In the genomic region with DNA sequence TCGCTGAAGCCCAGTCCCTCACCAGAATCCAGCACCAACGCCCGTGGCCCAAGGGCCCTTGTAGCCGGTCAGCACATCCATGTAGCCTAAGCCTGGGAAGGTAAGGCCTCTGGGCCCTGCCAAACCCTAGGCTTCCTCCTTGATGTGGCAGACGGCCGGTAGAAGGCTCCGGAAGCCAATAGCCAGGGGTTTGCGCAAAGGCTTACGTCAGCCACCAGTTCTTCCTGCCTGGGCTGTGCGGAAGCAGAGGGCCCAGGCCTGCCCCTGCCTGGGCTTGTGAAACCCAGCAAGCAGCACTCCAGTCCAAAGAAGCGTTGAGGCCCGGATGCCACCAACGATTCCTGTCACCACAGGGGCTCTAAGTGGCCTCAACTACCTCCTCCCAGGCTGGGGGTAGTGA, we compare ENCODE assay signal across 8 mouse cellular contexts. TPM values are rescaled to one million over a fixed set of nuclear protein-coding genes. Genes with fewer than 3 reads are reported as not detected.
DNase-seq lines count a peak whose midpoint lies in the region; ATAC-seq lines count a peak whose summit lies in the region.

No protein-coding gene starts in this region.

- H3K27me3 ChIP-seq in kidney, embryonic 16.5 days (ENCODE audit: insufficient read depth, low read length) = no peaks in the 10 kb centered on the region
- H3K27me3 ChIP-seq in liver, embryonic 13.5 days = no peaks in the 10 kb centered on the region
- H3K27me3 ChIP-seq in midbrain, embryonic 15.5 days (replicated peaks) = no peaks in the 10 kb centered on the region

- no peak overlapping the region for H3K4me3 ChIP-seq in kidney, embryonic 16.5 days (ENCODE audit: low read length)
- H3K4me3 ChIP-seq in brown adipose tissue, adult 24 weeks (ENCODE audit: insufficient read depth, low read depth, low read length) = peak overlapping the region; percentile 21
- peak overlapping the region; percentile 4 for H3K4me3 ChIP-seq in liver, embryonic 13.5 days (replicated peaks)
- no peak overlapping the region for H3K4me3 ChIP-seq in midbrain, embryonic 15.5 days

- H3K9ac ChIP-seq in kidney, embryonic 16.5 days (replicated peaks; ENCODE audit: low read length) = no peak overlapping the region
- H3K9ac ChIP-seq in liver, embryonic 13.5 days = peak overlapping the region; percentile 40
- H3K9ac ChIP-seq in midbrain, embryonic 15.5 days = no peak overlapping the region

- 84% methylated on average over 13 of the region's 13 CpGs for WGBS in kidney, embryonic 16.5 days
- 44% methylated on average over 13 of the region's 13 CpGs for WGBS in liver, embryonic 13.5 days (ENCODE audit: insufficient replicate concordance)
- 76% methylated on average over 13 of the region's 13 CpGs for WGBS in midbrain, embryonic 15.5 days

- H3K4me1 ChIP-seq in kidney, embryonic 16.5 days (ENCODE audit: insufficient read depth, low read length) = peaks cover 13% of the 10 kb centered on the region; the same call in 1 of the 2 replicates
- H3K4me1 ChIP-seq in brown adipose tissue, adult 24 weeks (ENCODE audit: control insufficient read depth, insufficient read depth, insufficient read length, low read length) = peaks cover 11% of the 10 kb centered on the region
- H3K4me1 ChIP-seq in liver, embryonic 13.5 days (replicated peaks) = peaks cover 73% of the 10 kb centered on the region
- peaks cover 63% of the 10 kb centered on the region for H3K4me1 ChIP-seq in midbrain, embryonic 15.5 days

- H3K27ac ChIP-seq in kidney, embryonic 16.5 days (ENCODE audit: low read length) = no peak overlapping the region
- H3K27ac ChIP-seq in brown adipose tissue, adult 24 weeks (replicated peaks; ENCODE audit: low read depth, low read length) = peak overlapping the region; percentile 76
- peak overlapping the region; percentile 53 for H3K27ac ChIP-seq in liver, embryonic 13.5 days
- no peak overlapping the region for H3K27ac ChIP-seq in midbrain, embryonic 15.5 days

- H3K9me3 ChIP-seq in kidney, embryonic 16.5 days (ENCODE audit: low read length) = no peaks in the 10 kb centered on the region
- no peaks in the 10 kb centered on the region for H3K9me3 ChIP-seq in liver, embryonic 13.5 days (replicated peaks)
- no peaks in the 10 kb centered on the region for H3K9me3 ChIP-seq in midbrain, embryonic 15.5 days

- no peak overlapping the region for H3K4me2 ChIP-seq in kidney, embryonic 16.5 days (replicated peaks; ENCODE audit: low read depth, low read length)
- H3K4me2 ChIP-seq in liver, embryonic 13.5 days = peak overlapping the region; percentile 49
- no peak overlapping the region for H3K4me2 ChIP-seq in midbrain, embryonic 15.5 days

- peak; percentile 39 for DNase-seq in kidney, adult 9 months
- DNase-seq in liver, embryonic 13.5 days = no peak
- peak; percentile 53 for DNase-seq in skeletal muscle tissue, adult 2 months (ENCODE audit: low read depth, low spot score)
- no peak for DNase-seq in gastrocnemius, adult 8-10 months (ENCODE audit: low spot score in 2 of 2)
- DNase-seq in gastrocnemius, postnatal 10 days = no peak

- no peak for ATAC-seq in kidney, embryonic 16.5 days (ENCODE audit: low FRiP score, low TSS enrichment)
- peak; percentile 66 for ATAC-seq in liver, embryonic 13.5 days (ENCODE audit: low read depth)
- no peak for ATAC-seq in midbrain, embryonic 15.5 days (replicated peaks)

- peaks cover 12% of the 10 kb centered on the region for H3K36me3 ChIP-seq in kidney, embryonic 16.5 days (ENCODE audit: insufficient read depth, low read length)
- H3K36me3 ChIP-seq in liver, embryonic 13.5 days = peaks cover 5% of the 10 kb centered on the region
- H3K36me3 ChIP-seq in midbrain, embryonic 15.5 days (replicated peaks) = no peaks in the 10 kb centered on the region

RNA-seq across cellular contexts. Expression of a gene that starts 22.9 kb away (rescaled TPM):
- polyA plus RNA-seq in kidney, embryonic 16.5 days (2015; fragmentation: Nextera tagmentation; extraction: Ambion mirVana) = 18.2 and 20.6 TPM in 2 replicates
- 10.6 and 13.2 TPM in 2 replicates for polyA plus RNA-seq in brown adipose tissue, adult 24 weeks (2012; ENCODE audit: insufficient read depth, insufficient read length, missing spikeins)
- polyA plus RNA-seq in liver, embryonic 13.5 days (2015; fragmentation: Nextera tagmentation; extraction: Ambion mirVana) = 2.4 and 2.5 TPM in 2 replicates
- 10 to 100 TPM; 26.0 to 42.3 (median 30.7) TPM for total RNA-seq in gastrocnemius, adult 8-10 months (2022)
- total RNA-seq in gastrocnemius, postnatal 10 days (2021) = 10 to 100 TPM; 44.8 to 64.7 TPM
- 36.3 and 38.6 TPM in 2 replicates for polyA plus RNA-seq in midbrain, embryonic 15.5 days (2015; fragmentation: Nextera tagmentation; extraction: Ambion mirVana)

Comparison
In these comparisons a context has a peak if more than half of its experiments do, and no peak if none do; other contexts are left out.
1. DNase-seq: peak in kidney, adult 9 months (single experiment) and skeletal muscle tissue, adult 2 months (single experiment); none in liver, embryonic 13.5 days (single experiment), gastrocnemius, adult 8-10 months (0 of 2) and gastrocnemius, postnatal 10 days (single experiment).
2. H3K27ac ChIP-seq: peak in brown adipose tissue, adult 24 weeks (single experiment) and liver, embryonic 13.5 days (single experiment); none in kidney, embryonic 16.5 days (single experiment) and midbrain, embryonic 15.5 days (single experiment).
3. H3K4me3 ChIP-seq: peak in brown adipose tissue, adult 24 weeks (single experiment) and liver, embryonic 13.5 days (single experiment); none in kidney, embryonic 16.5 days (single experiment) and midbrain, embryonic 15.5 days (single experiment).